Mouse (Mus musculus) retina, postnatal 7 days (tissue): ENCODE results near the gene Tmsb10.
A peak's percentile ranks its signal among the peaks of the same experiment; 100 is the strongest.

Experiments used
- DNase-seq: peaks from one replicate; pipeline ENCODE4 v3.0.0-alpha.2; 2012; ENCODE audit warnings: low read depth, low spot score

The Tmsb10 gene

GRCm38 (mm10) chr6:72958662-72959071 is at the start of gene Tmsb10:
Gene Tmsb10, minus strand, starts transcription at chr6:72958748.
- DNase-seq: no peak

GRCm38 (mm10) chr6:73003601-73004000 is 45.1 kb upstream of the Tmsb10 start:
- DNase-seq: no peak

GRCm38 (mm10) chr6:73002391-73002790 is 43.8 kb upstream of the Tmsb10 start:
- no peak for DNase-seq

- no peak for DNase-seq
Observed at GRCm38 (mm10) chr6:72998809-72999208, 40.3 kb upstream of the Tmsb10 start.

GRCm38 (mm10) chr6:72993688-72994082 is 35.1 kb upstream of the Tmsb10 start:
- DNase-seq: no peak

GRCm38 (mm10) chr6:72993054-72993687 is 34.6 kb upstream of the Tmsb10 start:
- no peak for DNase-seq

- DNase-seq: no peak
Observed at GRCm38 (mm10) chr6:72990206-72990605, 31.7 kb upstream of the Tmsb10 start.

- peak; percentile 29 for DNase-seq
Observed at GRCm38 (mm10) chr6:72989028-72989736, 30.6 kb upstream of the Tmsb10 start.

- DNase-seq: no peak
Observed at GRCm38 (mm10) chr6:72982506-72982905, 24.0 kb upstream of the Tmsb10 start.

GRCm38 (mm10) chr6:72981851-72982250 is 23.3 kb upstream of the Tmsb10 start:
- DNase-seq: no peak

- DNase-seq: no peak
Observed at GRCm38 (mm10) chr6:72981124-72981651, 22.6 kb upstream of the Tmsb10 start.

- DNase-seq: no peak
Observed at GRCm38 (mm10) chr6:72976866-72977265, 18.3 kb upstream of the Tmsb10 start.

GRCm38 (mm10) chr6:72971074-72971473 is 12.5 kb upstream of the Tmsb10 start:
- no peak for DNase-seq

GRCm38 (mm10) chr6:72969787-72970186 is 11.2 kb upstream of the Tmsb10 start:
- DNase-seq: no peak

GRCm38 (mm10) chr6:72965199-72965598 is 6.7 kb upstream of the Tmsb10 start:
- no peak for DNase-seq

GRCm38 (mm10) chr6:72962281-72962741 is 3.8 kb upstream of the Tmsb10 start:
- DNase-seq: no peak

GRCm38 (mm10) chr6:72961603-72962002 is 3.1 kb upstream of the Tmsb10 start:
- DNase-seq: no peak

- DNase-seq: no peak
Observed at GRCm38 (mm10) chr6:72960675-72961074, 2.1 kb upstream of the Tmsb10 start.

GRCm38 (mm10) chr6:72959175-72959574 is 627 bp upstream of the Tmsb10 start:
- no peak for DNase-seq

- DNase-seq: peak; percentile 76
Observed at GRCm38 (mm10) chr6:72957676-72958641, 589 bp downstream of the Tmsb10 start.

GRCm38 (mm10) chr6:72957093-72957435 is 1.5 kb downstream of the Tmsb10 start:
- DNase-seq: no peak
